Mouse (Mus musculus) ovary, adult 18-20 months (tissue): ENCODE measurements at regions not wholly inside any gene's neighbourhood (a gene's known extent, or its start where the extent isn't known, plus 50 kb on each side); places are given as distances from the start of the nearest gene placed in this dataset.

Experiments
- DNase-seq: peaks from one replicate; pipeline ENCODE4 v3.0.0; 2022; ENCODE audit warnings: low spot score, mixed read lengths

DNA sequence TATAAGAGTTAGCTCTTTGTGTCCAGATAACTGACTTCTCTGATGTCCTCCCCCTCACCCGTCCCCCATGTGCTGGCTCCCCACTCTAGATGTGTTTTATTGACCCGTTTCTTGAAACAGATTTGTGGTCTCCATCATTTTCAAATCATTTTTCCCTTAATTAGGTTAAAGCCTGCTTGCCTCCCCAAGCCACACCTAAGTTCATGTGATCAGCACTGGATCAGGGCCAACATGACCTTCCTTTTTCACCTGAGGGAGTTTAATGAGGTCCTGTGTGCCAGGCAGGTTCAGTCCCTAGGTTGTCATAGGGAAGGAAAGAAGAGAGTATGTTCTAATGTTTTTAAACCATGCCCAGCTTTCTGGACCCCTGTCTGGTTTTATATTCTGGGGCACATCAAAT, 390.9 kb upstream of the Slc35b3 start:
- no peak for DNase-seq

DNA sequence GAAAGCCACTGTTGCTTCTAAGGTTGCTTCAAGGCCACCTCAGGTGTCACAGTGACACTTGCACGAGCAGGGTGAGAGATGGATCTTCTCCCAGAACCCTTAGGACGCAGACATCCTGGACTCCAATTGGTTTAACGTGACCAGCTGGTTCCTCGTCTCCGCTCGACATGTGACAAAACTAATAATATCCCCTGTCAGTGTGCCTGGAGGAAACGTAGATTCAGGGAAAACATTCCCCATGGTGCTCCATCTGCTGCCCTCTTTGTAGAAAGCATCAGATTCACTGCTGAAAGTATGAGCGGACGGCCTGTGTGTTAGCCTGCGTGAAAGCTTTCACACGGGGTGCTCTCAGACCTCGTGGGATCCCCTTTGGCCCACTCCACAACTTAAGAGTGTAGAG, 390.0 kb upstream of the Slc35b3 start:
- DNase-seq: no peak

DNA sequence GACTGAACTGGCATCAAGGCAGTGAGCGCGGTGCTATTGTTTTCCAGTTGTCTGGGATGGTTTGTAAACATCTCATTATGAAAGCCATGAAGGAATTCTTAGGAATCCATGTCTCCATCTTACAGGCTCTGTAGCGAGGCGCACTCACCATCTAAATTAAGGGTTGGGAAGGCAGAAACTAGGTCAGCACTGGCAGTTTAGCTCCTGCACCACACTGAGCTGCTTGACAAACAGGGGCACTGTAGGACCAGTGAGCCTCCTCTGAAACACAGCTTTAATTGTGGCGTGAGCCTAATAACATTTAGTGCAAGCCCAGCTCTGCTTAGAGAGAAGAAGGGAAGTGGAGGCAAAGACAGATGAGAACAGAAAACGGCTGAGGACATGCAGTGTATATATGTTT, 387.1 kb upstream of the Slc35b3 start:
- DNase-seq: no peak

DNA sequence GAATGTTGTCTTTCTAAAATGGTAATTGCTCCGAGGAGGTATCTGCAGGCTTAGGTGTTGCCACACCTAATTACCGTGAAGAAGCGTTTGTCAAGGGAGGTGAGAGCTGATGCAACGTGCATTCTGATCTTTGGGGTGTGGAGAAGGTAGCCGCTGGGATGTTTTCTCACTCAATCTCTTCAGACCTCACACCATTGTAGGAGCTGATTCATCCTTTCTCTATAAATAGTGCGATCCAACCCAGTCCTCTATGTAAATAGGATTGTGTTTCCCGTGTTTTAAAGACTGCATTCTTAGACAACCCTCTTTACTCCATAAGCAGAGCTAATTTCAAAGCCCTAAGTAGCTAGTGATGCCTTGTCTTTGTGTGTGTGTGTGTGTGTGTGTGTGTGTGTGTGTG, 374.2 kb upstream of the Slc35b3 start:
- no peak for DNase-seq

DNA sequence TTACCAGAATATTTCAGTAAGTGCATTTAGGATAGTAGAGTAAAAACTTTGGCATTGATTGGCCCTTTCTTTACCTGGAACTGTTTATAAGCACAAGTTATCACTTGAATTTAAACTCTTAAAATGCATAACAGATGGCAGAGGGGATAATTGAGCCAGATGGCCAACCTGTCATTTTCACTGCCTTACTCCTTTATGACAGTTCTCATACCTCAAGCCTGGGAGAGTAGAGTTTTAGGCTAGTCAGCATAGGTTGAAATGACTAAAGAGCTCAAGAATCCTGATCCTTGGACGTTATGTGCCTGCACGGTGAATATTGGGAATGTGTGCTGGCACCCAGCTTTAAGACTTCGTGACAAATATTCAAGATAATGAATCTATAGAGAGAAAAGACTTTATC, 369.1 kb upstream of the Slc35b3 start:
- DNase-seq: no peak

DNA sequence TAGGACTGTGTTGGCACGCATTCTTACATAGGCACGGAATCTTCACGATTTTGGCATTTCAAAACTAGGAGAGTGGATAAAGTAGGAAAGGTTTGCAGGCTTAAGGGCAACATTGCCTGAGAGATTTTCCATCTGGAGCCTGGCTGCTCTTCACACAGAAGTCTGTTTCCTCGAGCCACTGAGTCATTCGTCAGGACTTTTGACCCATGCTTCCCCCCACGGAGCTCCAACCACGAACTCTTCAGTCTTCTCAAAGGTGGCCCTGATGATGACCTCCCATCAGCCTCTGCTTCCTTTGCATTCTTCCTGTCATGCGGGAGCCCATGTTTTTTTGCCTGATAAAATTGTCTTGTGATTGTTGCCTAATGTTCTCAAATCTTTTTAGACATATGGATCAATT, 365.5 kb upstream of the Slc35b3 start:
- no peak for DNase-seq

DNA sequence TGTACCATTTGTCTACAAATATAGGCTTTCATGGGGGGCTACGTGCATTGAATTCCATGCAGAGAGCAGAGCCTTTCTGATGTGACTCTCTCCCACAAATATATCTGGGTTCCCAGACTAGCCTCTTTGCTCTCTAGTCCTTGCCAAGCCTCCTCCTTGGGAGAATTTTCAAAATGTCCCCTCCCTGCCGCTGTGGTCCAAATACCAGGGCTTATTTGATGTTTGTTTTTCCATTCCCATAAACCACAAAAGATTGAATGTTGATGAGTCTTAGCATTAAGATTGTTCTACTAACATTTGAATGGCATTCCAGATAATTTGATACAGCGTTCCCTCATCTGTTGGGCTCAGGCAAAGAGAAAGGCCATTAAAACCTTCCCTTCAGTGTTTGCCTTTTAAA, 360.4 kb upstream of the Slc35b3 start:
- DNase-seq: no peak

DNA sequence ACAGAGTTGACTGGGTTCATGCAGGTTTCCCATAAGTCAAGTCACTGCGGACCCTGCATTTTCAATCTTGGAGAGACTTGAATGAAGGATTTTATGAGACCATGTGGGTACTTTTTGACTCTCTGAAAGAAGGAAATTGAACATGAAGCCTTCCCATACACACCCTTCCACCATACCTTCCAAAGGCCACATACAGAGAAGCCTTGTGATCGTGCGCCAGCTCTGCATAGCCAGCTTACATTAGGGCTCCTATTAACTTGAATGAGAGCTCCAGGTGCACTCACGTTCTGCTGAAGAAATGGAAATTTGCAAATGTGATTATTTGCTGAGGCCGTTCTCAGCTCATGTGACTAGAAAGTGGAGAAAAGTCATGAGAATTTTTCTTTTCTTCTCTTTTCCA, 349.1 kb upstream of the Slc35b3 start:
- no peak for DNase-seq

DNA sequence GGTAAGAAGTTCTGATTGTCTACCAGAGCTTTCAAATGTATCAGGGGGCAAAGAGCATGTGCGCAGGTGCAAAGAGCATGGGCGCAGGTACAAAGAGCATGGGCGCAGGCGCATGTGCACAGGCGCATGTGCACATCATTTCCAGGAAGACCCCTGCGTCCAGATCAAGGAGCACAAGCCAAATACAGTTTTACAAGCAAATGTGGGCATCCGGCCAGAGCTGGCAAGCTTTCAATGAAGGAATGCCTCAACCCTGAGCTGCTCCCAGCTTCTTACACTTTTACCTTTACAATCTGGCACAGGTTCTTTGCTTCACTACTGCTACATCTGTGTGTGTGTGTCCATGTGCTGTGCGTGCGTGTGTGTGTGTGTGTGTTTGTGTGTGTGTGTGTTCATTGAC, 347.2 kb upstream of the Slc35b3 start:
- no peak for DNase-seq

DNA sequence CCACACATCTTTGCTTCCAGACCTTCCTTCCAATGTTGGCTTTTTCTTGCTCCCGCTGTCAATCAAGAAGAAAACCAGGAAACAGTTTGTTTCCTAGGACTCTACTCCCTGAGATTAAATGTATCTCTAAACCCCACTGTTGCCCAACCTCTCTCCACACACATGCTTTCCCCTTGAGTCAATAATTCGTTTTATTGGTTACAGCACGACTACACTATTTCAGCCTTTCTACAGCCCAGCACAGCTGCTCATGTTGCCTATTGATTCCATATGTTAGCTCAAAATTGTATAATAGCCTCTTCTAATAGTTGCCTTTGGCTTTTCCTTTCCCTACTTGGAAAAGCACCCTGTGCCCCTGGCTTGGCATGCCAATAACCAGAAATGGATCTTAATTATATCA, 346.2 kb upstream of the Slc35b3 start:
- DNase-seq: no peak

DNA sequence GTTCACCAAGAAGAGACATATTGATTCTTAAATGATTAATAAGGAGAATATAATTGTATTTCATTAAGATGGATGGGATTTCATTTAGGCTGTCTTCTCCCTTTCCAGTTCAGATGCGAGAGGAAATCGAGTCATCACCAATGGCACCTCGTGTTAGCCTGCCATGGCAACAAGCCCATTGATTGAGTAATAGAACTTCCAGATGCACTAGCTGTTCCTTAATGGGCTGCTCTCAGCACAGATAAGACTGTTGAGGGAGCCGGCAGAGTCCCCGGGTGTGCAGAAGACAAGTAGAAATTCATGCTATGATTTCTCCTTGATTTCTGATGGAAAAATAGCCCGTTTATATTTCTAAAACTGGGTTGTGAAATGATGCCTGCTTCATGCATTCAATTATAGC, 336.5 kb upstream of the Slc35b3 start:
- DNase-seq: no peak

DNA sequence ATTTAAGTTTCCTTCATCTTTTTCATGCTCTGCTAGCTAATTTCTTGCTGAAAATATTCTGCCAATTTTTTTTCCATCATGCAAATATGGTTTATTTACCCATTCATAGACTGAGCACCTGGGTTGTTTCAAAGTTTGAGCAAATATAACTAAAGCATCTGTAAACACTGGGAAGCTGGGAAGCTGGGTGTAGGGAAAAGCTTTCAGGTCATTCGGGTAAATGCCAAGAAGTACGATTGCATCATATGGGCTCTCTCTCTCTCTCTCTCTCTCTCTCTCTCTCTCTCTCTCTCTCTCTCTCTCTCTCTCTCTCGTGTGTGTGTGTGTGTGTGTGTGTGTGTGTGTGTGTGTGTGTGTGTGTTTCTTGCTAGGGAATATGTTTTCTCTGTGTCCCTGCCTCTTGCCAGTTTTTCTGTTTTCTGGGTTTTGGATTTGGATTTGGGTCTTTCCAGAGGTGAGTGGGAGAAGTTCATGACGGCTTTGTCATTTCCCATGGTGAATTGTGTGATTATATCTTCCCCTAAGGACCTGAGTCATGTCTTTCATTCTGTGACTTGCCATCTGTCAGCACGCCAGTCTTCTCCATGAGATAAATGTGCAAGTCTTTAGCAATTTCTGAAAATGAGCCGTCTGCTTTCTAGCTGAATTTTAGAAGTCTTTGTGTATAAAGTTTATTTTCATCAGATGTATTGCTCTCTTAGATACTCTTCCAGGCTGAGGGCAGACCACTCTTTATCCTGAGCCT, 329.7 kb upstream of the Slc35b3 start:
- no peak for DNase-seq

DNA sequence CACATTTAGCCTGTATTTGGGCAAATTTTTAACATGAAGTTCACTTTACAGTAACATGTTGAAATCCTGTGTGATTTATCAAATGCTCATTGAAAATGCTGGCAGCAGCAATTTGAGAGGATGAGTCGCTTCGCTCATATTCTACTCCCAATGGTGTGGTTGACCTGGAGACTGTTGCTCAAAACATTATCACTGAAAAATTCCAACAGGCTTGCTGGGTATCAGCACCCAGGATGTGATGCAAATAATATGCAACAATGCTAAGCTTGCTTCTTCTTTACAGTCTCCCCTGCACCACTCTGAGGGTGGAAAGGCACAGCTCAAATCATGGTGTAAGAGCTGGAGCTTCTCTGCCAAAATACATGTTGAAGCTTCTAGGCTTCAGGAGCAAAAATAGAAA, 321.6 kb upstream of the Slc35b3 start:
- no peak for DNase-seq

DNA sequence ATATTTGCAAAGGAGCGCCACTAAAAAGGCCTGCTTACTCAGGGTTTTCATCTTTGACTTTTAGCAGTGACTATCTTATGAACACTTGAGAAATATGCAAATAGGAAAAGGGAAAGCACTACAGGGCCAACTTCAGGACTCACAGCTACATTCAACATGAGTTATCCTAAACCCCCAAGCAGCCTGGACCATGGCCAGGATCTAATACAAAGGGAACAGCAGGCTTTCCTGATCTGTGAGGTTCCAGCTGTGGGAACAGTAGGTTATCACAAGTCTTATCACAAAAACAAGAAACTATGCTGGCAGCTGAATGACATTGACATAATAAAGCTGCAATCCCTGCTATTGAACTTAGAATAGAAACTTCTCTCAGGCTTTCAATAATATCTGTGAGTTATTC, 317.4 kb upstream of the Slc35b3 start:
- no peak for DNase-seq

DNA sequence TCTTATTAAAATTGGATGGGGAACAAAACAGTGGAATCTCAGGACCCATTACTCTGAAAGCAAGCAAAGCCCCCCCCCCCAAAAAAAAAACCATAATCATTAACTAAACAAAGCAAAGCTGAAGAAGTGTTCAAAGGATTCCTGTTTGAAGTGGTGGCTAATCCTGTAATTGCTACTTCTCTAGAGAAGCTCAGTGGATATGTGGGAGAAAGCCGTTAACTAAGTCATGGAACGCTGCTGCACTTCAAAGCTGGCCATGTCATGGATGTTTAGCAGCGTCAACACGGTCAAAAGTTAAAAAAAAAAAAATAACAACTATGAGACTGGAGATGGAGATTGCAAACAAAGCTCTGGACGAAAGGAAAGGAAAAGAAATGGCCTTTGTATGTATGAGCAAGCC, 305.3 kb upstream of the Slc35b3 start:
- no peak for DNase-seq

DNA sequence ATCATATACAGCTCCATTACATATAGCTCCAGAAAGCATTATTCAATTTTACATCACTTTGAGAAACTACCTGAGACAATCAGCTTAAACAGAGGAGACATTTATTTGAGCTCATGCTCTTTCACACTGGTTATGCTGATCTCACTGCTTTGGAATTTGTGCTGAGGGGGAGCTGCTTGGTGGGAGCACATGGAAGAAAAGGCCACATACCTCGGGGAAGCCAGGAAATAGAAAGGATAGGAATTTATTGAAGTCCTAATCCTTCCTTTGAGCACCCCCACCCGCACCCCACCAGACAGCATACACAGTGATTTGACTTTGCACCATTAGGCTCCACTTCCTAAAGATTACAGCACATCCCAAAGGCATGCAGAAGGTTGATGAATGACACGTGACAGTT, 296.0 kb upstream of the Slc35b3 start:
- no peak for DNase-seq

DNA sequence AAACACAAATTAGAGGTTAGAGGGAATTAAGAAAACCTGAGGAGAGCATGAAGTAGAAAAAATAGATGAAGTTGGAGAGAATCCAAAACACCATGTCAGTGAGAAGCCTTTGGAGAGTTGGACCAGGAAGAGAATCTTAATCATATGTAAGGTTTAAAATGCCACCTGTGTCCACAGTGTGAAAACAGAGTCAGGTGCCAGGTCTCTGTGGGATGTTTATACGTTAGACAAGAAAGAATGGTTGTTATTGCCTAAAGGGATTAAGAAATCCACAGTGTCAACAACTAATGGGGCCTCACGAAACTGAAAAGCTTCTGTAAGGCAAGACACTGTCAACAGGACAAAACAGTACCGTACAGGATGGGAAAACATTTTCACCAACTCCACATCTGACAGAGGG, 294.7 kb upstream of the Slc35b3 start:
- DNase-seq: no peak

DNA sequence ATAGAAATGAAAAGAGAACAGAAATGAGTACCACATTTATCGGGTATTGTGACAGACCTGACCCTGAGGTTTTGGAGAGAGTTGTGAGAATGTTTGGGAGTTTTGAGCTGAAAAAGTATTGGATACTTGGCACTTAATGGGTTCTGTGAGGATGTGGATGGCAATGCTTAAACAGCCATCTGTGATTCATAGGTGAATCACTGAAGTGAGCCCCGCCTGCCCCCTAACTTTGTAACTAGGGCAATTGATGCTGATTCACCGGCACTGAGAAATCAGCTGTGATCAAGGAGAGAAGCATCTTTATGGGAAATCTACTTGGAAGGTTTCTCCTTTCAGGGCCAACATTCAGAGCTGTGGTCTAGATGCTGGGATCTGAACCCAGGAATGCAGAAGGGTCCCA, 291.9 kb upstream of the Slc35b3 start:
- DNase-seq: no peak

DNA sequence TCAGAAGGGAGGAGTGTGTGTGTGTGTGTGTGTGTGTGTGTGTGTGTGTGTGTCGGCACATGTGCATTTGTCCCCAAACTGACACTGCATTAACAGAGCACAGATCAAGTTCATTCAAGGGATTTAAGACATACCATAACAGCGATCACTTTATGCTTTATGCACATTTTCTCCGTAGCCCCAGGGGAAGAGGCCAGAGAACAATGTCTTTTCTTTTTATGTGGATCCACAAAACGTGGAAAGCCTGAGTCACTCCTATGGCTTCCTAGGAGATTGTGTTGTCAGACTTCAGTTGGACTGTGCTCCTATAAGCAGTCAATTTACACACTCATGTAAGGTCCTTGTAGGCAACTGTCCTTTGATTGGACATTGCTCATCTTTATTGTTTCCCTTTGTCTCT, 289.4 kb upstream of the Slc35b3 start:
- no peak for DNase-seq

DNA sequence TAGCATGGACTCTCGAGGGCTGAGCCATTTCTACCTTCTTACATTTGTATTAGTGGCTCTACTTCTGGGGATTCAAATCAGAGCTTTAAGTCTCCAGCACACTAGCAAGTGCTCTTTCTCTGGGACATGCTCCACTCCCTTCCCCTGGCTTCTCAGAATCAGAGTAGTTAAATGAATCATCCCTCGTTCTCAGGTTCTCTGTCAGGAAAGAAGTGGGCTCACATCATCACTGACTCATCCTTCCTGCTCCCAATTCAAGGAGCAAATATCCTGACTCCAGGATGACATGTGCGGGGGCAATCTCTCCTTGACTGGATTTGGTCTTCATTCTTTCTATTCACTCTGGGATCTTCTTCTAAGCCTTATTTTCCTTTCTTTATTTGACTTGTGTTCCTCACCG, 266.2 kb upstream of the Slc35b3 start:
- DNase-seq: no peak

DNA sequence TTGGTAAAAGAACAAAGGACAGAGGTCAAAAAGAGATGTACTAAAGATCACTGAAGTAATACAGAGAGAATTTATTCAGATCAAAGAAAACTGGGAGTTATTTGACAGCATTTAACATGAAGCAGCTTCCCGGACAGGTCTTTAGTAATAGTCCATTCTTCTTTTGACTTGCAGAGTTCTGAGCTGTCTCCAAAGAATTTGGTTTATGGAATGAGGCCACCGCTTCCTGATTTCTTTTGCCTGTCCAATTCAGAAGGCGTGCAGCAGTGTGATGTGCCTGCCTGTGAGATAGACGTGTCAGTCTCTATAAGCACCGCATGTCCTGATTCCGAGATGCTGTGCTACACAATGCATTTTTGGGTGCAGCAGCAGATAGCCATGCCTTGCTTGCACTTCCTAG, 265.0 kb upstream of the Slc35b3 start:
- no peak for DNase-seq

DNA sequence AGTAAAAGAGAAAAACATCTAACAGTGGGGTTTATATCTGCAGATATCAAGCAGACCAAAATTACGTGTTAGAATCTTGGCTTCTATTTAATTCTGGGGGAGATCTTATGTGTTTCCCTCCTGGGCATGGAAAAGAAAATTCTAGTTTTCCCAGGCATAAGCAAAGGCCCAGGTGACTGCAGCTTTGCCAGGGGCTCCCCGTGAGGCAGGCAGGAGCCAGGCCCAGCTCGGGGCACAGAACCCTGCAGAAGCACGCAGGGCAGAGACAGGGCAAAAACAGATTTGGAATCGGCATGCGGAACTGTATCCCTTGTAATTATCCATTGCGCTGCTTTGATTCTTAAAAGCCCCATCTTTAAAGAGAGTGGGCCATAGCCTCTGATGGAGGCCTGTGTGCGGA, 250.4 kb upstream of the Slc35b3 start:
- DNase-seq: no peak

DNA sequence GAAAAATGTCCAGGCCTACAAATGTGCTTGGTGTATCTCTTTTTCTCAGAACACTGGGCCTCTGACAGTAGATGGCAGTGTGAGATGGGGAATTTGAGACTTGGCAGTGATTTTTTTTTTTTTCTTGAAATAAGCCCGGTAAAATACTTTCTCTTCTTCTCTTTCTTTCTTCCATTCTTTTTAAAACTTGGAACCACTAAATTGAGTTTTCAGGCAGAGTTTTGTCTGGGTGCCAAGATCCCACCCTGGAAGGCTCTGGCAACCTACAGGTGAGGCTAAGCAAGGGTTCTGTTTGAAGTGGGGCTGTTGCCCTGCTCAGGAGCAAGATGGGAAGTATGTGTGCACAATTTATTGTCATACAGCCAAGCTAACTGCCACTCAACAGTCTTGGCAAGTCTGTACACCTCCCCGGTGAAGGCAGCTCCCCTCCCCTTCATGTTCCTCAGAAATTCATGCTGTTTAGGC, 223.1 kb upstream of the Slc35b3 start:
- no peak for DNase-seq

DNA sequence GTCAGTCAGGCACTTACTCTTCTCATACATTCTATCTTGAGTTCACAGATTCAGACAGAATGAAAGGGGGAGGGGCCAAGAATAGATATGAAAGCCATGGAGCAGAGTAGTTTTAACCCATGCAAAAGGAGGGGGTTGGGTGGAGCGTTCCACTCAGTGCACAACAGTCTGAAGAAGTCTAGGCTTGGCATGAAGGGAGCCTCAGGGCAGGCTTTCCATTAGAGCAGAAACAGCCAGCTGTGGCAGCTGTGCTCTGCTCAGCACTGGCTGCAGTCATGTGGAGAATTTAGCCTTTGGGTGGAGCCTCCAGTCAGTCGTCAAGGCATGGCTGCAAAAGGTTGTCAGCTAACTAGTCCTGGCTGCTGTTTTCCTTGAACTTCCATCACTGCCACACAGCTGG, 201.3 kb upstream of the Slc35b3 start:
- DNase-seq: no peak

DNA sequence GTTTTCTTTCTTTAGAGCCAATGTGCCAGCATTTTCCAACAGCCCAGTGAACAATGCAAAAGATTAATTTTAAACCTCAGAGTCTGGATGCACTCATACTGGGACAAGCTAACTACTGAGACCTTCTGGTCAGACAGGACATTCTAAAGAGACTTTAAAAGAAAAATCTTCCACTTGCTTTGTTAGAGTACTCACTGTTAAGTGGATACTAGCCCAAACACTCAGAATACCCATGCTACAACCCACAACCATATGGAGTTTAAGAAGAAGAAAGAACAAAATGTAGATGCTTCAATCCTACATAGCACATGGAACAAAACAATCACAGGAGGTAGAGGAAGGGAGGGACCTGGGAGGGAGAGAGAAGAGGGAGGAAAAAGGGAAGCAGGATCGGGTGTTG, 167.3 kb upstream of the Slc35b3 start:
- no peak for DNase-seq
